Mouse (Mus musculus): ENCODE results near the gene Rbfox2.
"Not testable (repeated sequence)": the region's sequence is repeated elsewhere in the genome, so short reads cannot be mapped to it uniquely, and the experiment has no call there.

Rbfox2 gene

GRCm38 (mm10) chr15:77271285-77271684 lies 35.5 kb downstream of the Rbfox2 start:
- DNase-seq (ENCODE audit: low spot score in 2 of 2), result no peak

- DNase-seq (ENCODE audit: low spot score in 2 of 2), result not testable (repeated sequence)
Measured at GRCm38 (mm10) chr15:77269496-77269895, 37.3 kb downstream of the Rbfox2 start.

DNA sequence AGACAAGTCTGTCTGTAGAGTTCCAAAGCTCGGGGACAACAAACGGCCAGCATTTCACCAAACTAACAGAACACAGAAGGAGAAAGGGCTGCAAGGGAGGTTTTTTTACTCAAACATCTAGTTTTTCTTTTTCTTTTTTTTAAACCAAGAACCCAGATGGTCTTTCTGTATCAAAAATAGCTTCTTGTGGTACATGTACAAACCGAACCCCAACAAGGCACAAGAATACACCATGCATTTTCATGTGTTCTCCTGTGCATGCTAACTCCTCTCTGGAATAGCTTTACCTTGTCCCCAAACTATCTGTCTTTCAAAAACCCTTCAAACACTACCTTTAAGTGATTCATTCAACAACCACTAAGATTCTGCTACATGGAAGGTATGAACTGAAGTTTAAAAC lies 38.4 kb downstream of the Rbfox2 start:
- DNase-seq (ENCODE audit: low spot score in 2 of 2), result no peak

DNA sequence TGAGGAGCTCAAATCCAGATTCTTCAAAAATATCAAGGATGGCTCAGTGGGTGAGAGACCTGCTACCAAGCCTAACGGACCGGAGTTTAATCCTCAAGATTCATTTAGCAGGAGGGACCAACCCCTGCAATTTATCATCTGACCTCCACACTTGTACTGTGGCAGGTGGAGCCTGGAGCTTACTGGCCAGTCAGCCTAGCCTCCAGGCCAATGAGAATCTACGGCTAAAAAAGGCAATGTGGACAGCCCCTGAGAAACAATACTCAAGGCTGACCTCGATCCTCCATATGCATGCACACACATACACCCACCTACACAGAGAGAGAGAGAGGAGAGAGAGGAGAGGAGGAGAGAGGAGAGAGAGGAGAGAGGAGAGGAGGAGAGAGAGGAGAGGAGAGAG lies 41.5 kb downstream of the Rbfox2 start:
- no peak for DNase-seq (ENCODE audit: low spot score in 2 of 2)

DNA sequence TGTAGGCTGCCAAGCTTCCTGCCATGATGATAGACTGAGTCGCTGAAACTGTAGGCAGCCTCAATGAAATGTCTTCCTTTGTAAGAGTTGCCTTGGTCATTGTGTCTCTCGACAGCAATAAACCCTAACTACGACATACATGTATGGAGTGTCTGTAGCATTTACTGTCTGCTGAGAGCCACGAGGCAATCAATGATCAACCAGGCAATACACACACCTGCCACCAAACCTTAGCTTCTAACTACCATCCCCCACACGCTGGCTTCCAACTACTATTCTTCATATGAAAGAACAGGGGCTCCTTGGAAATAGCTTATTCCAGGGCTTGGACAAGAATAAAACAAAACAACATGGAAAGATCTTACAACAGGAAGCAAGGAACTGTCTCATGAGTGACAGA lies 42.5 kb downstream of the Rbfox2 start:
- no peak for DNase-seq (ENCODE audit: low spot score in 2 of 2)

DNA sequence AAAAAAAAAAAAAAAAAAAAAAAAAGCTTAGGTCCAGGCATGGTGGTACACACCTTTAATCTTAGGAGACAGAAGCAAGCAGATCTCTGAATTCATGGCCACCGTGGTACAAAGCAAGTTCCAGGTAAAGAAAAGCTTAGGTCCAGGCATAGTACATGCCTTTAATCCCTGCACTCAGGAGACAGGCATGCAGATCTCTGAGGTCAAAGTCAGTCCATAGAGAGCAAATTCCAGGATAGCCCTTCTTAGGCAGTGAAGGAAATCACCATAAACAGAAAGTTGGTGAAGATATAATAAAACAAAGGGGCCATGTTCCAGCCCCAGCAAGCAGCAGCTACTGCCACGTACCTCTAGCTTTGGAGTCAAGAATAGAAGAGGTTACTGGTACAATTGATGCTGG lies 44.0 kb downstream of the Rbfox2 start:
- no peak for DNase-seq (ENCODE audit: low spot score in 2 of 2)

- no peak for DNase-seq (ENCODE audit: low spot score in 2 of 2)
Measured at GRCm38 (mm10) chr15:77257437-77258229, 49.2 kb downstream of the Rbfox2 start.

DNA sequence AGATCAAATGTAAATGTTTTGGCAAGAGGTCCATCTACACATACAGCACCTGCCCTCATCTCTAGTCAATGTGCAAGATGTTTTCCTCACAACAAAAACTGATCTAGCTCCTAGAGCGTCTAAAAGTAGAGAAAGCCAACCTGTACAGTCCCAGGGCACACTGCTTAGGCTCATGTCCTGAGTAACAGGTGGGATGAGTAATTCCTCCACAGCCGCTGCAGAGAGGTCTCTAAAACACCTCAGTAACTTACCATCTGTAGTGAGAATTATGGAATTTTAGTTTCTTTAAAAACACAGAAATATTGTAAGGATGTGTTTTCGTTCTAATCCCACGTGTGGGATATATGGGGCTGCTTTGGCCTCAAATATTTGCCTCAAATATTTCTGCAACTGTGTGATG lies 50.0 kb downstream of the Rbfox2 start:
- no peak for DNase-seq (ENCODE audit: low spot score in 2 of 2)

- no peak for DNase-seq (ENCODE audit: low spot score in 2 of 2)
Measured at GRCm38 (mm10) chr15:77254636-77255035, 52.2 kb downstream of the Rbfox2 start.

DNA sequence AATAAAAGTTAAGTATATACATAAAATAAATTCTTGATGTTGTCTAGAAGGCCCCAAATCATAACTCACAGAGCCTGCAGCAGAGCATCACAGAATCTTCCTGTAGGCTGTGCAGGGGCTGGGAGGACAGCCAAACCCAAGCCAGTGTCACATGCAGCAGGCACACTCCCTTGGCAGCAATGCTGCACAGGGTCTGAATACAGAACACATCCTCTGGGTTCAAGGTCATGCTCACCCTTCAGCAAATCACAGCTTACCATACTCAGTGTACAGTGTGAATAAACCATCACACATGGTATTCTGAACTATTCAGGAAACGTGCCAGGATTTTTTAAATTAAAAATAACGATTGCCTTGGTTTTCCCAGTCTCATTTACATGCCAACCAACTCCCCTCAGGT lies 52.7 kb downstream of the Rbfox2 start:
- DNase-seq (ENCODE audit: low spot score in 2 of 2), result no peak

DNA sequence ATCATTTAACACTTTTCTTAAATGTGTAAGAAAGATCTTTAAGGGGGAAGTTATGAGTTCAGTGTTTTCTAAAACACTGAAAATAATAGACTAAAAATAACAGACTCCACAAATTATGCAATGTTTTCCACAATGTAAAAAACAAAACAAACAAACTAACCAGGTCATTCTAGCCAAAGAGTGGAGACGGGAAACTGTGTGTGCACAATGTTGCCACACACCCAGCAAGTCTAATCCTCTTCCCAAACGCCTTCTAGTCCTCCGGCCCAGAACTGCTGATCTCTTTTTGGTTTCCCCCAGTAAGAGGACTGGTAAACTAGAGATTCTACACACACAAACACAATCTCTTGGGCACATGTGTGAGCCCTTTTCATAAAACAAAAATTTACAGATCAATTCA lies 55.1 kb downstream of the Rbfox2 start:
- DNase-seq (ENCODE audit: low spot score in 2 of 2), result no peak

DNA sequence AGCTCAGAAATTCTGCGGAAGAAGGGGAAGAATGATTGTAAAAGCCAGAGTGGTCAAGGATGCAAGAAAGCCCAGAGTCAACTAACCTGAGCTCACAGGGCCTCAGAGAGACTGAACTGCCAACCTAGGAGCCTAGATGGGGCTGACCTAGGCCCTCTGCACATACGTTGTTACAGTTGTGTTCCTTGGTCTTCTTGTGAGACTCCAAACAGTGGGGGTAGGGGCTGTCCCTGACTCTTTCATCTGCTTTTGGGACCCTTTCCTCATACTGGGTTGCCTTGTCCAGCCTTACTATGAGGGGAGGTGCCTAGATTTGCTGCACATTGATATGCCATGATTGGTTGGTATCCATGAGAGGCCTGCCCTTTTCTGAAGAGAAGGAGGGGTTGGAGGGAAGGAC lies 56.0 kb downstream of the Rbfox2 start:
- DNase-seq (ENCODE audit: low spot score in 2 of 2), result no peak

DNA sequence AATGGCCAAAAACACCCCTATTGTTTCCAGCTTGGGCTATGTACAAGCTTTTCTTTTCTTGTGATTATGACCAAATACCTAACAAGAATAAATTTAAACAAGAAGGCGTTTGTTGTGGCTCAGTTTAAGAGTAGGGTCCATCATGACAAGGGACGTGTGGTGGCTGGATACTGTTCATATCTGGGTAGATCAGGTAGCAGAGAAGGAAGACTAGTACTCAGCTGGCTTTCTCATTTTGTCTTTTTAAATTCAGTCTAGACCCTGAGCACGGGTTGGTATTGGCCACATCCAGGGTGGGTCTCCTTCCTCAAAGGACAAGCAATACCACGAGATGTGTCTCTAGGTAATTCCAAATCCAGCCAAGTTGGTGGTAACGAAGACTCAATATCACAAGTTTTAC lies 57.4 kb downstream of the Rbfox2 start:
- no peak for DNase-seq (ENCODE audit: low spot score in 2 of 2)

GRCm38 (mm10) chr15:77245418-77246365 lies 61.1 kb downstream of the Rbfox2 start:
- no peak for DNase-seq (ENCODE audit: low spot score in 2 of 2)

DNA sequence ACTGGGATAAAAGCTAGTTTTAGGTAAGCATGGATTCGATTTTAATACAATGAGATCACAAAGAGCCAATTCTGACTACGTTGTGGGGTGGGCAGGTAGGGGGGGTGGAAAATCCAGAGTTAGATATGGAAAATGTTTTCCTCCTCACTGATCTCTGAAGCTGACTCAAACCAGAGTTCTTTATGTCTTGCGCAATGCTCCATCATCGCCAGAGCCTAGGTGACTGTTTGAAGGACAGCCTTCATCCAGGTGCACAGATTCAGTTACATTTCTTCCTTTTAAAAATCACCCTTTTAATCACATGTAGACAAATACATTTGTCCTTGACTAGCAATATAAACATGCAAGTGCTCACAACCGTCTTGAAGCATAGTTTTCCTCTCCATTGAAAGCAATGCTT lies 62.2 kb downstream of the Rbfox2 start:
- DNase-seq (ENCODE audit: low spot score in 2 of 2), result no peak

DNA sequence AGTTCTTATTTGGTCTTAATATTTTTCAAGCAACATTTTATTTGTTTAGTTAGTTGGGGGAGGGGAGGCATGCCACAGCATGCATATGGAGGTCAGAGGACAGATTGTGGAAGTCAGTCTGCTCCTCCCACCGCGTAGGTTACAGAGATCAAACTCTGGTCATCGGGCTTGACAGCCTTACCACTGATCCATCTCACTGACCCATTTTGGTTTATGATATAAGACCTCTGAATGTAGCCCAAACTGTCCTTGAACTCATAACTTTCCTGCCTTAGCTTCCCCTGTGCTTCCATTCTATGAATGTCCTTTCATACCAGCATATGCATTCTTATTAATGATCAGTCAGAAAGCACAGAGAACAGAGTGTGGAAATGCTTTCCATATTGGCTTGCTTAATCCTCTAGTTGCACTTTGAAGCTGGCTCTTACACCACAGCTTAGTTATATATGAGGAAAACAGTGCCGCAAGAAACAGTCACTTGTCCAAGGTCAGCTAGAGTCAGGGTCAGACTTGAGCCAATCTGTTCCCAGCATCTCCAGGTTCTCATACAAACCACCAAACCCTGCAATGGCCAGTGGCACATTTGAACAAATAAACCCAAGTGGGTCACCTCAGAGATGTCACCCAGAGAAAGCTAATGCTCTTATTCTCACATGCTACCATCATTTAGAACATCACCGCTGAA lies 62.8 kb downstream of the Rbfox2 start:
- no peak for DNase-seq (ENCODE audit: low spot score in 2 of 2)

- DNase-seq (ENCODE audit: low spot score in 2 of 2), result no peak
Measured at GRCm38 (mm10) chr15:77240607-77241006, 66.2 kb downstream of the Rbfox2 start.

DNA sequence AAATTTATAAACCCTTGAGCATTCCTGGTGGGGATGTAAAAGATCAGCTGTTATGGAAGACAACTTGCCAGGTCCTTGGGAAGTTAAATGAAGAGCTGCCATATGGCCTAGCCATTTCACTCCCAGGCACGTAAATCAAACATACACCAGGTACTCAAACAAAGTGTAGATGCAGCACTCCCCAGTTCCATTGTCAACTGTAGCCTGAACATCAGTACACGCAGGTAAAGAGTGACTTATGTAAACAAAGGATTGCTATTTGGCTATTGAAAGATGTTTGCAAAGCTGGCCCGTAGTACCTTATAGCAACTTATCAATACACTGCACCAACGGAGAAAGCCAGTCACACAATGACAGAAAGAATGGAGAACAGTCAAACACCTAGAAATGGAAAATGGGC lies 67.2 kb downstream of the Rbfox2 start:
- no peak for DNase-seq (ENCODE audit: low spot score in 2 of 2)

GRCm38 (mm10) chr15:77237661-77238060 lies 69.1 kb downstream of the Rbfox2 start:
- DNase-seq (ENCODE audit: low spot score in 2 of 2), result no peak

GRCm38 (mm10) chr15:77236055-77236567 lies 70.7 kb downstream of the Rbfox2 start:
- no peak for DNase-seq (ENCODE audit: low spot score in 2 of 2)

DNA sequence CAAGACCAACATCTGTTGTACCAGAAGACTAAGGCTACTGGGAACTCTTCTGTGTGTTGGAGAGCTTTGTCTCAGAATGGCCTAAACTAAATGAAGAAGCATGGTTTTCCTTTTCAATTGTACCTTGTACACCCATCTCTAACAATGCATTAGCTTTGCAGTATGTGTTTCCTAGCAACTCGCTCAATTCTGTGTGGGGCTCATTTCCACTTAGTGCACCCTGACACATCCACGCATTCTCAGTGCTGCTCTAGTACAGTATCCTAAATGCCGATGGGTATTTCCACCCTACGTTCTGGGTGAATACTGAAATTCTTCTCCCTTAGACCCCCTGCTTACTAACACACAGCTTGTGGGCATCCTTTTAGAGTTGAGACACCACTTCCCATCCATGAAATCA lies 71.3 kb downstream of the Rbfox2 start:
- no peak for DNase-seq (ENCODE audit: low spot score in 2 of 2)

GRCm38 (mm10) chr15:77234296-77234695 lies 72.5 kb downstream of the Rbfox2 start:
- DNase-seq (ENCODE audit: low spot score in 2 of 2), result no peak
